Mouse (Mus musculus) lung, postnatal 0 days (tissue): Measurements from ENCODE around the gene Edaradd. TPM values are rescaled to one million over a fixed set of nuclear protein-coding genes. Genes with fewer than 3 reads are reported as not detected.

Experiments used
- ATAC-seq: fragments of 200-750 bp; cut with Nextera tagmentation; 2 replicates; pipeline ENCODE4 v1.8.0; 2017; ENCODE audit warnings: moderate library complexity
- DNase-seq: peaks from one replicate; pipeline ENCODE4 v3.0.0-alpha.2; 2016; ENCODE audit warnings: low spot score
- H3K27ac ChIP-seq: fragments of 300-500 bp; sonication (generic); 2 replicates; pipeline ENCODE4 v1.5.1; 2014; ENCODE audit warnings: antibody characterized with exemption, mild to moderate bottlenecking, low read length, mixed read lengths
- H3K27me3 ChIP-seq: fragments of 300-500 bp; sonication (generic); replicated peaks from 2 replicates; pipeline ENCODE4 v1.6.1; 2014; ENCODE audit warnings: low read length, mixed read lengths; ENCODE audit not compliant: insufficient read depth
- H3K36me3 ChIP-seq: fragments of 300-500 bp; sonication (generic); 2 replicates; pipeline ENCODE4 v1.6.1; 2014; ENCODE audit warnings: low read length, mixed read lengths; ENCODE audit not compliant: insufficient read depth
- H3K4me1 ChIP-seq: fragments of 300-500 bp; sonication (generic); 2 replicates; pipeline ENCODE4 v1.6.1; 2014; ENCODE audit warnings: antibody characterized with exemption, low read depth, low read length, mixed read lengths; ENCODE audit not compliant: insufficient read depth
- H3K4me2 ChIP-seq: fragments of 300-500 bp; sonication (generic); replicated peaks from 2 replicates; pipeline ENCODE4 v1.6.1; 2014; ENCODE audit warnings: low read depth, mild to moderate bottlenecking, low read length, moderate library complexity, mixed read lengths
- H3K4me3 ChIP-seq: fragments of 300-500 bp; sonication (generic); 2 replicates; pipeline ENCODE4 v1.5.1; 2014; ENCODE audit warnings: low read depth, low read length
- H3K9ac ChIP-seq: fragments of 300-500 bp; sonication (generic); replicated peaks from 2 replicates; pipeline ENCODE4 v1.6.1; 2014; ENCODE audit warnings: low read depth, mild to moderate bottlenecking
- H3K9me3 ChIP-seq: fragments of 300-500 bp; sonication (generic); 2 replicates; pipeline ENCODE4 v1.6.1; 2016; ENCODE audit warnings: low read length, mixed read lengths
- CTCF ChIP-seq: IDR thresholded peaks from 2 replicates; pipeline ENCODE4 v1.5.1; 2016; ENCODE audit warnings: antibody characterized with exemption, mild to moderate bottlenecking
- EP300 ChIP-seq: IDR thresholded peaks from 2 replicates; pipeline ENCODE4 v1.6.1; 2016; ENCODE audit warnings: antibody characterized with exemption, mild to moderate bottlenecking, control low read depth
- WGBS: fragments of 180-500 bp; shearing (Covaris S2); extraction: QIAGEN DNeasy Blood & Tissue Kit; methylation state at CpG from one replicate; pipeline ENCODE4 v1.1.7; 2014; 5-methylcytosine and 5-hydroxymethylcytosine counted together
- polyA plus RNA-seq: library from polyadenylated mRNA; unstranded; fragments of >200 nt; fragmentation: Nextera tagmentation; extraction: Ambion mirVana; gene quantifications from 2 replicates; pipeline ENCODE4 v1.2.1, GENCODE M21; 2015

Gene Edaradd
- polyA plus RNA-seq, 1 experiment from 2014 or later: 0.23 TPM

- Histone ChIP-seq H3K27me3 (no peaks in the 10 kb centered on the region), H3K4me2 (no peak overlapping the region), H3K27ac (no peak overlapping the region), H3K4me1 (no peaks in the 10 kb centered on the region), H3K36me3 (no peaks in the 10 kb centered on the region), H3K9ac (no peak overlapping the region), H3K4me3 (no peak overlapping the region), H3K9me3 (no peaks in the 10 kb centered on the region)
- ATAC-seq (no peak), DNase-seq (no peak)
- TF ChIP-seq CTCF (no peak), EP300 (no peak)
- whole genome bisulfite sequencing: 66% methylated on average over 11 of the region's 11 CpGs
Measured at GRCm38 (mm10) chr13:12503238-12503751, 16.9 kb downstream of the Edaradd start.

GRCm38 (mm10) chr13:12502665-12503237, 17.5 kb downstream of the Edaradd start:
- no peak overlapping the region for H3K9ac ChIP-seq

GRCm38 (mm10) chr13:12499107-12499506, 21.1 kb downstream of the Edaradd start:
- Histone ChIP-seq H3K4me1 (no peaks in the 10 kb centered on the region), H3K9ac (no peak overlapping the region), H3K36me3 (no peaks in the 10 kb centered on the region), H3K27ac (no peak overlapping the region), H3K4me2 (no peak overlapping the region), H3K9me3 (no peaks in the 10 kb centered on the region), H3K27me3 (no peaks in the 10 kb centered on the region), H3K4me3 (no peak overlapping the region)
- no peak for ATAC-seq
- TF ChIP-seq EP300 (no peak), CTCF (no peak)
- 88% methylated on average over 7 of the region's 7 CpGs for WGBS
- DNase-seq: no peak

More at GRCm38 (mm10) chr13:12502665-12503237, 17.5 kb downstream of the Edaradd start:
- no peak for DNase-seq
- Histone ChIP-seq H3K4me3 (no peak overlapping the region), H3K4me2 (no peak overlapping the region), H3K27ac (no peak overlapping the region), H3K9me3 (no peaks in the 10 kb centered on the region), H3K4me1 (no peaks in the 10 kb centered on the region), H3K36me3 (no peaks in the 10 kb centered on the region), H3K27me3 (no peaks in the 10 kb centered on the region)
- no peak for ATAC-seq
- TF ChIP-seq CTCF: no peak
- no peak for TF ChIP-seq EP300
- 29% methylated on average over 4 of the region's 4 CpGs for WGBS

- no peaks in the 10 kb centered on the region for H3K36me3 ChIP-seq
- no peak for DNase-seq
- no peak overlapping the region for H3K27ac ChIP-seq
- WGBS: 43% methylated on average over 8 of the region's 8 CpGs
- no peak overlapping the region for H3K4me2 ChIP-seq
- ATAC-seq: no peak
- no peak overlapping the region for H3K9ac ChIP-seq
- H3K4me3 ChIP-seq: no peak overlapping the region
- no peak for TF ChIP-seq EP300
- TF ChIP-seq CTCF: no peak
- H3K27me3 ChIP-seq: no peaks in the 10 kb centered on the region
- H3K9me3 ChIP-seq: no peaks in the 10 kb centered on the region
- no peaks in the 10 kb centered on the region for H3K4me1 ChIP-seq
Measured at GRCm38 (mm10) chr13:12497809-12498208, 22.4 kb downstream of the Edaradd start.

GRCm38 (mm10) chr13:12494750-12495149, 25.5 kb downstream of the Edaradd start:
- Histone ChIP-seq H3K4me1 (no peaks in the 10 kb centered on the region), H3K9ac (no peak overlapping the region), H3K27ac (no peak overlapping the region), H3K4me2 (no peak overlapping the region), H3K4me3 (no peak overlapping the region), H3K27me3 (no peaks in the 10 kb centered on the region), H3K36me3 (no peaks in the 10 kb centered on the region), H3K9me3 (no peaks in the 10 kb centered on the region)
- no peak for ATAC-seq
- 89% methylated on average over 9 of the region's 9 CpGs for WGBS
- no peak for TF ChIP-seq CTCF
- TF ChIP-seq EP300: no peak
- DNase-seq: no peak

GRCm38 (mm10) chr13:12492515-12492914, 27.7 kb downstream of the Edaradd start:
- Histone ChIP-seq H3K4me2 (no peak overlapping the region), H3K9me3 (no peaks in the 10 kb centered on the region), H3K4me3 (no peak overlapping the region), H3K36me3 (no peaks in the 10 kb centered on the region), H3K4me1 (no peaks in the 10 kb centered on the region), H3K27ac (no peak overlapping the region), H3K9ac (no peak overlapping the region), H3K27me3 (no peaks in the 10 kb centered on the region)
- no peak for DNase-seq
- ATAC-seq: no peak
- 88% methylated on average over 3 of the region's 3 CpGs for WGBS
- TF ChIP-seq CTCF (no peak), EP300 (no peak)
